Mouse (Mus musculus): Measurements from ENCODE around the gene Tk1. TPM values are rescaled to one million over a fixed set of nuclear protein-coding genes. Genes with fewer than 3 reads are reported as not detected.

The Tk1 gene
- polyA plus RNA-seq, 1 experiment: 265 TPM

GRCm38 (mm10) chr11:117871376-117871775 is 45.5 kb upstream of the Tk1 start:
- no peaks in the 10 kb centered on the region for H3K79me2 ChIP-seq (ENCODE audit: control insufficient read depth, insufficient read depth)
- TF ChIP-seq MYOD1 (IDR thresholded peaks at IDR 0.05; ENCODE audit: control insufficient read depth, insufficient read length, low read depth) (no peak), FOSL1 (IDR thresholded peaks at IDR 0.05; ENCODE audit: insufficient read depth, low read length, poor library complexity, severe bottlenecking) (no peak), MAX (IDR thresholded peaks at IDR 0.05) (no peak), USF1 (IDR thresholded peaks at IDR 0.05; ENCODE audit: low read depth) (no peak), CTCF (IDR thresholded peaks at IDR 0.05; ENCODE audit: control insufficient read depth, insufficient read depth, insufficient read length) (no peak)
- H3K27me3 ChIP-seq (ENCODE audit: control insufficient read depth, insufficient read depth, insufficient read length): no peaks in the 10 kb centered on the region
- H3ac ChIP-seq (ENCODE audit: control insufficient read depth, insufficient read length, low read depth): no peak overlapping the region
- no peaks in the 10 kb centered on the region for H3K36me3 ChIP-seq (ENCODE audit: control insufficient read depth, insufficient read depth)
- H3K4me3 ChIP-seq (ENCODE audit: insufficient read depth, poor library complexity, severe bottlenecking): no peak overlapping the region
- H3K79me3 ChIP-seq (ENCODE audit: low read depth): no peaks in the 10 kb centered on the region

DNA sequence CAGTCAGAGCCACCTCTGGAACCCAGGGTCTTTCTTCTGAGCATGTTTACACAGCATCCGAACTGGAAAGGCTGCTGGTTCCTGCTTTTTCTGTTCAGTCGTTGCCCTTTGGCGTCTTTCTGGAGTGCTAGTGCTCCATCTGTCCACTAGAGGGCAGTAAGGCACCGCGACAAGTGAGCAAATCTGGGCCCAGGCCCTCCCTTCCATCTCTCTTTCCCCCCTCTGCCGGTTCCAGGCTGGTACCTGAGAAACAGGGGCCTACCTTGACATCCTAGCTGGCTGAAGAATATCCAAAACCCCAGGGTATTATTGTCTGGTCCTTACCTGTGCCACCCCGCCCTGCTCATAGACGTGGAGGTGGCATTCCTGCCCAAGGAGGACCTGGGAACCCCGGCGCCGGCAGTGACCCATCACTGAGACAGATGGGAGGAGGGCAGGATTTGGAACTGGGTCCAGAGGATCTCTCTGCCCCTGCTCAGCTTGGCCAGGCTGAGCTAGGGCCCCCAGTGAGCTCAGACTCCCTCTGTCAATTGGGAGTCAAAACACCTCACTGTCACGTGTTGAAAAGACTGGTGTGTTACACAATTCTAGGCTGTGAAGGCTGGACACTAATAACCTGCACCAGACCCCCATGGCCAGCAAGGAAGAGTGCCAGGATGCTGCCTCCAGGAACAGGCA is 44.9 kb upstream of the Tk1 start:
- no peak overlapping the region for H3K4me3 ChIP-seq (ENCODE audit: insufficient read depth, poor library complexity, severe bottlenecking)
- TF ChIP-seq FOSL1 (IDR thresholded peaks at IDR 0.05; ENCODE audit: insufficient read depth, low read length, poor library complexity, severe bottlenecking) (no peak), USF1 (IDR thresholded peaks at IDR 0.05; ENCODE audit: low read depth) (no peak), MYOD1 (IDR thresholded peaks at IDR 0.05; ENCODE audit: control insufficient read depth, insufficient read length, low read depth) (no peak), MYOG (IDR thresholded peaks at IDR 0.05; ENCODE audit: control insufficient read depth, extremely low read depth, insufficient read length) (no peak), CTCF (IDR thresholded peaks at IDR 0.05; ENCODE audit: control insufficient read depth, insufficient read depth, insufficient read length) (peak; percentile 69)
- no peaks in the 10 kb centered on the region for H3K27me3 ChIP-seq (ENCODE audit: control insufficient read depth, insufficient read depth, insufficient read length)
- no peaks in the 10 kb centered on the region for H3K36me3 ChIP-seq (ENCODE audit: control insufficient read depth, insufficient read depth)
- H3K79me3 ChIP-seq (ENCODE audit: low read depth): no peaks in the 10 kb centered on the region
- no peak overlapping the region for H3ac ChIP-seq (ENCODE audit: control insufficient read depth, insufficient read length, low read depth)
- no peaks in the 10 kb centered on the region for H3K79me2 ChIP-seq (ENCODE audit: control insufficient read depth, insufficient read depth)

GRCm38 (mm10) chr11:117865988-117866387 is 40.1 kb upstream of the Tk1 start:
- H3K27me3 ChIP-seq (ENCODE audit: control insufficient read depth, insufficient read depth, insufficient read length): no peaks in the 10 kb centered on the region
- TF ChIP-seq CTCF (IDR thresholded peaks at IDR 0.05; ENCODE audit: control insufficient read depth, insufficient read depth, insufficient read length) (no peak), MAX (IDR thresholded peaks at IDR 0.05) (no peak), CEBPB (IDR thresholded peaks at IDR 0.05; ENCODE audit: low read depth) (no peak), USF1 (IDR thresholded peaks at IDR 0.05; ENCODE audit: low read depth) (no peak), MYOG (IDR thresholded peaks at IDR 0.05; ENCODE audit: control insufficient read depth, extremely low read depth, insufficient read length) (no peak), FOSL1 (IDR thresholded peaks at IDR 0.05; ENCODE audit: insufficient read depth, low read length, poor library complexity, severe bottlenecking) (no peak), MYOD1 (IDR thresholded peaks at IDR 0.05; ENCODE audit: control insufficient read depth, insufficient read length, low read depth) (no peak)
- H3K79me2 ChIP-seq (ENCODE audit: control insufficient read depth, insufficient read depth): no peaks in the 10 kb centered on the region
- no peak overlapping the region for H3ac ChIP-seq (ENCODE audit: control insufficient read depth, insufficient read length, low read depth)
- H3K4me3 ChIP-seq (ENCODE audit: insufficient read depth, poor library complexity, severe bottlenecking): no peak overlapping the region
- H3K79me3 ChIP-seq (ENCODE audit: low read depth): no peaks in the 10 kb centered on the region
- H3K36me3 ChIP-seq (ENCODE audit: control insufficient read depth, insufficient read depth): no peaks in the 10 kb centered on the region

GRCm38 (mm10) chr11:117864805-117865204 is 38.9 kb upstream of the Tk1 start:
- H3K27me3 ChIP-seq (ENCODE audit: control insufficient read depth, insufficient read depth, insufficient read length): no peaks in the 10 kb centered on the region
- no peak overlapping the region for H3K4me3 ChIP-seq (ENCODE audit: insufficient read depth, poor library complexity, severe bottlenecking)
- H3ac ChIP-seq (ENCODE audit: control insufficient read depth, insufficient read length, low read depth): no peak overlapping the region
- H3K36me3 ChIP-seq (ENCODE audit: control insufficient read depth, insufficient read depth): no peaks in the 10 kb centered on the region
- no peaks in the 10 kb centered on the region for H3K79me3 ChIP-seq (ENCODE audit: low read depth)
- TF ChIP-seq MYOD1 (IDR thresholded peaks at IDR 0.05; ENCODE audit: control insufficient read depth, insufficient read length, low read depth): no peak
- no peak for TF ChIP-seq MYOG (IDR thresholded peaks at IDR 0.05; ENCODE audit: control insufficient read depth, extremely low read depth, insufficient read length)
- no peak for TF ChIP-seq USF1 (IDR thresholded peaks at IDR 0.05; ENCODE audit: low read depth)
- no peak for TF ChIP-seq CTCF (IDR thresholded peaks at IDR 0.05; ENCODE audit: control insufficient read depth, insufficient read depth, insufficient read length)
- TF ChIP-seq CEBPB (IDR thresholded peaks at IDR 0.05; ENCODE audit: low read depth): no peak
- TF ChIP-seq FOSL1 (IDR thresholded peaks at IDR 0.05; ENCODE audit: insufficient read depth, low read length, poor library complexity, severe bottlenecking): no peak
- no peak for TF ChIP-seq MAX (IDR thresholded peaks at IDR 0.05)
- no peaks in the 10 kb centered on the region for H3K79me2 ChIP-seq (ENCODE audit: control insufficient read depth, insufficient read depth)

GRCm38 (mm10) chr11:117863174-117863856 is 37.4 kb upstream of the Tk1 start:
- no peaks in the 10 kb centered on the region for H3K79me2 ChIP-seq (ENCODE audit: control insufficient read depth, insufficient read depth)
- no peaks in the 10 kb centered on the region for H3K79me3 ChIP-seq (ENCODE audit: low read depth)
- H3K36me3 ChIP-seq (ENCODE audit: control insufficient read depth, insufficient read depth): no peaks in the 10 kb centered on the region
- H3ac ChIP-seq (ENCODE audit: control insufficient read depth, insufficient read length, low read depth): no peak overlapping the region
- no peak overlapping the region for H3K4me3 ChIP-seq (ENCODE audit: insufficient read depth, poor library complexity, severe bottlenecking)
- TF ChIP-seq CTCF (IDR thresholded peaks at IDR 0.05; ENCODE audit: control insufficient read depth, insufficient read depth, insufficient read length) (no peak), MAX (IDR thresholded peaks at IDR 0.05) (no peak), USF1 (IDR thresholded peaks at IDR 0.05; ENCODE audit: low read depth) (no peak), MYOD1 (IDR thresholded peaks at IDR 0.05; ENCODE audit: control insufficient read depth, insufficient read length, low read depth) (no peak), CEBPB (IDR thresholded peaks at IDR 0.05; ENCODE audit: low read depth) (no peak), FOSL1 (IDR thresholded peaks at IDR 0.05; ENCODE audit: insufficient read depth, low read length, poor library complexity, severe bottlenecking) (no peak), MYOG (IDR thresholded peaks at IDR 0.05; ENCODE audit: control insufficient read depth, extremely low read depth, insufficient read length) (no peak)
- H3K27me3 ChIP-seq (ENCODE audit: control insufficient read depth, insufficient read depth, insufficient read length): no peaks in the 10 kb centered on the region
